Mouse (Mus musculus) E14TG2a.4 (cell line): ENCODE data around the gene Usp18.

ENCODE experiments used
- CTCF ChIP-seq: conservative IDR thresholded peaks from 2 replicates; pipeline ENCODE4 v1.5.1; 2014; ENCODE audit warnings: low read length
- NANOG ChIP-seq: IDR thresholded peaks from 2 replicates; pipeline ENCODE4 v1.6.1; 2014; ENCODE audit warnings: borderline replicate concordance, low read length, mixed read lengths
- POU5F1 ChIP-seq: IDR thresholded peaks from 2 replicates; pipeline ENCODE4 v1.6.1; 2014; ENCODE audit warnings: low read length, borderline replicate concordance

GRCm38 (mm10) chr6:121220181-121220580 lies 25.5 kb upstream of the Usp18 start:
- no peak for TF ChIP-seq CTCF
- TF ChIP-seq NANOG = no peak
- TF ChIP-seq POU5F1 = no peak
